10 mouse cellular contexts compared by ENCODE assay signal in genomic region chr5:133795638-133796037, GRCm38 (mm10).
DNase-seq lines count a peak whose midpoint lies in the region; ATAC-seq and TF ChIP-seq lines count a peak whose summit lies in the region.
"Had no signal": no experiment of that assay in that cellular context is flagged by ENCODE, and none has a peak within 500 bp of the region (broad histone marks: within the 10 kb centered on the region; RNA-seq: fewer than 3 reads in every experiment).

No protein-coding gene starts in this region.

- ATAC-seq in midbrain, postnatal 0 days (ENCODE audit: low FRiP score): no peak
- ATAC-seq in megakaryocyte-erythroid progenitor cell, adult 5-6 weeks (replicated peaks; ENCODE audit: low FRiP score, low TSS enrichment, poor library complexity, severe bottlenecking): no peak

- no peaks in the 10 kb centered on the region for H3K27me3 ChIP-seq in midbrain, postnatal 0 days (ENCODE audit: insufficient read depth, low read length)
- no peaks in the 10 kb centered on the region for H3K27me3 ChIP-seq in midbrain, embryonic 10.5 days (ENCODE audit: low read depth, poor library complexity, severe bottlenecking)
- 0 out of 2 replicates have a peak, but pooled peaks cover 9% of the 10 kb centered on the region for H3K27me3 ChIP-seq in embryonic facial prominence, embryonic 10.5 days (replicated peaks; ENCODE audit: low read depth, poor library complexity, severe bottlenecking)

- H3K4me2 ChIP-seq in midbrain, postnatal 0 days (ENCODE audit: low read depth, low read length, poor library complexity, severe bottlenecking): no peak overlapping the region
- H3K4me2 ChIP-seq: limb, embryonic 13.5 days had no signal

- no peak overlapping the region for H3K9ac ChIP-seq in midbrain, postnatal 0 days (replicated peaks; ENCODE audit: low read length, poor library complexity, severe bottlenecking)
- H3K9ac ChIP-seq: limb, embryonic 13.5 days had no signal

- H3K27ac ChIP-seq in midbrain, postnatal 0 days (ENCODE audit: low read depth, low read length): no peak overlapping the region
- H3K27ac ChIP-seq in midbrain, embryonic 10.5 days (replicated peaks): no peak overlapping the region
- H3K27ac ChIP-seq in embryonic facial prominence, embryonic 10.5 days (replicated peaks): no peak overlapping the region
- H3K27ac ChIP-seq: limb, embryonic 13.5 days had no signal

- DNase-seq in gastrocnemius, postnatal 10 days: peak; percentile 14
- no peak for DNase-seq in gastrocnemius, adult 18-20 months (ENCODE audit: low spot score)
- DNase-seq in midbrain, postnatal 0 days (ENCODE audit: low spot score): peak; percentile 73
- DNase-seq in midbrain, embryonic 10.5 days (ENCODE audit: low spot score): no peak
- DNase-seq in embryonic facial prominence, embryonic 10.5 days (ENCODE audit: low spot score): peak; percentile 35
- DNase-seq in left cerebral cortex, postnatal 25 days (ENCODE audit: low spot score in 2 of 2): peak; percentile 49 to 67
- DNase-seq in spleen, adult 12 weeks (ENCODE audit: low spot score): no peak

- H3K36me3 ChIP-seq in midbrain, postnatal 0 days (ENCODE audit: insufficient read depth, low read length): no peaks in the 10 kb centered on the region
- no peaks in the 10 kb centered on the region for H3K36me3 ChIP-seq in midbrain, embryonic 10.5 days
- no peaks in the 10 kb centered on the region for H3K36me3 ChIP-seq in embryonic facial prominence, embryonic 10.5 days (replicated peaks)
- H3K36me3 ChIP-seq: limb, embryonic 13.5 days had no signal

- intact Hi-C loops in left cerebral cortex, postnatal 25 days (cut with DNase I): loop anchor here (5.0 to 10.0 kb wide), 2 partner anchors 1563 to 1681 kb away; no protein-coding TSS in a partner anchor

- H3K9me3 ChIP-seq in midbrain, postnatal 0 days (ENCODE audit: low read length): no peaks in the 10 kb centered on the region
- no peaks in the 10 kb centered on the region for H3K9me3 ChIP-seq in midbrain, embryonic 10.5 days (replicated peaks)
- no peaks in the 10 kb centered on the region for H3K9me3 ChIP-seq in embryonic facial prominence, embryonic 10.5 days
- H3K9me3 ChIP-seq: limb, embryonic 13.5 days had no signal

- WGBS in midbrain, postnatal 0 days: 36% methylated on average over 3 of the region's 3 CpGs
- 43% methylated on average over 3 of the region's 3 CpGs for WGBS in midbrain, embryonic 10.5 days
- WGBS in embryonic facial prominence, embryonic 10.5 days: 36% methylated on average over 3 of the region's 3 CpGs

- no peaks in the 10 kb centered on the region for H3K4me1 ChIP-seq in midbrain, postnatal 0 days (ENCODE audit: insufficient read depth, low read length)
- H3K4me1 ChIP-seq in midbrain, embryonic 10.5 days: no peaks in the 10 kb centered on the region
- no peaks in the 10 kb centered on the region for H3K4me1 ChIP-seq in embryonic facial prominence, embryonic 10.5 days
- H3K4me1 ChIP-seq: limb, embryonic 13.5 days had no signal

- TF ChIP-seq CTCF in midbrain, postnatal 0 days (IDR thresholded peaks at IDR 0.05): peak; percentile 90

- no peak overlapping the region for H3K4me3 ChIP-seq in midbrain, postnatal 0 days (ENCODE audit: low read depth, low read length)
- no peak overlapping the region for H3K4me3 ChIP-seq in midbrain, embryonic 10.5 days
- no peak overlapping the region for H3K4me3 ChIP-seq in embryonic facial prominence, embryonic 10.5 days
- H3K4me3 ChIP-seq: erythroblast, embryonic 14.5 days; limb, embryonic 13.5 days had no signal

Comparison
In these comparisons a context has a peak if more than half of its experiments do, and no peak if none do; other contexts are left out.
1. DNase-seq: peak in gastrocnemius, postnatal 10 days (single experiment), midbrain, postnatal 0 days (single experiment), embryonic facial prominence, embryonic 10.5 days (single experiment) and left cerebral cortex, postnatal 25 days (2 of 2); none in gastrocnemius, adult 18-20 months (single experiment), midbrain, embryonic 10.5 days (single experiment) and spleen, adult 12 weeks (single experiment).